Mouse (Mus musculus) kidney, adult 2 months (tissue): Measurements from ENCODE around the gene Ralgps1. TPM values are rescaled to one million over a fixed set of nuclear protein-coding genes. Genes with fewer than 3 reads are reported as not detected.
A peak's percentile ranks its signal among the peaks of the same experiment; 100 is the strongest.

Source experiments
- DNase-seq: peaks from one replicate; pipeline ENCODE4 v3.0.0; 2021
- H3K27ac ChIP-seq: fragments of 200-500 bp; 2 replicates; pipeline ENCODE4 v1.5.1; 2012; ENCODE audit warnings: low read depth, low read length, control low read depth, inconsistent platforms; ENCODE audit not compliant: insufficient read depth
- H3K27me3 ChIP-seq: fragments of 200-500 bp; replicated peaks from 2 replicates; pipeline ENCODE4 v1.6.1; 2012; ENCODE audit warnings: mild to moderate bottlenecking, moderate library complexity, low read length, inconsistent platforms; ENCODE audit not compliant: control insufficient read depth, insufficient read depth
- H3K36me3 ChIP-seq: fragments of 200-500 bp; 2 replicates; pipeline ENCODE4 v1.6.1; 2012; ENCODE audit warnings: mild to moderate bottlenecking, moderate library complexity, low read length, inconsistent platforms; ENCODE audit not compliant: control insufficient read depth, insufficient read depth
- H3K4me1 ChIP-seq: fragments of 200-500 bp; 2 replicates; pipeline ENCODE4 v1.6.1; 2011; ENCODE audit warnings: low read length; ENCODE audit not compliant: control insufficient read depth, insufficient read depth
- H3K4me3 ChIP-seq: fragments of 200-500 bp; 2 replicates; pipeline ENCODE4 v1.5.1; 2011; ENCODE audit warnings: mild to moderate bottlenecking, low read depth, low read length, control low read depth; ENCODE audit not compliant: insufficient read depth
- CTCF ChIP-seq: fragments of 200-500 bp; conservative IDR thresholded peaks from 2 replicates; pipeline ENCODE4 v1.5.1; 2011; ENCODE audit warnings: low read depth, mild to moderate bottlenecking, control low read depth, low read length, moderate library complexity, mixed read lengths; ENCODE audit not compliant: insufficient read depth, insufficient read length
- POLR2A ChIP-seq: fragments of 200-500 bp; IDR thresholded peaks from one replicate; pipeline ENCODE4 v1.6.1; 2011; ENCODE audit warnings: low read depth, low read length, control low read depth
- WGBS: fragments of 180-500 bp; shearing (Covaris S2); methylation state at CpG from one replicate; pipeline ENCODE4 v1.1.7; 2018; 5-methylcytosine and 5-hydroxymethylcytosine counted together
- polyA plus RNA-seq: library from polyadenylated mRNA; depleted of rRNA; stranded (reverse); fragments of >200 nt; gene quantifications from 2 replicates; pipeline ENCODE4 v1.2.3, GENCODE M21; 2012

Gene Ralgps1
- polyA plus RNA-seq, 1 experiment = 4.9 TPM

DNA sequence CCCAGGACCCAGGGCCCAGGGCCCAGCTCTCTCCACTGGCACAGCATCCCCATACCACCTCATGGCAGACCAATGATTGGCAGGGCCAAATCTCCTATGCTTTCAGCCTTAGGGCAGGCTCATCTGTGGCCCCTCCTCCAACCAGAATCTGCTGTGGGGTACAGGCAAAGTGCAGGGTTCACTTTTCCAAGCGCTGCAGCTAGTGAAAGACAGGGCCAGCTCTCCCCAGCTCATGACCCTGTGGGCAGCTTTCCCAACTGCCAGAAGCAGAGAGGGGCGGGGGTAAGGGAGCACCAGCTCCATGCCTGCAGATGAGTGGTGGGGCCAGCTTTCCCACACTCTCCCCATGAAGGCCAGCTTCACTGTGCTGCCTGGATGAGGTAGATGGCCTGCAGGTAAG, 160.4 kb downstream of the Ralgps1 start:
- 53% methylated on average over 2 of the region's 2 CpGs for WGBS
- peak; percentile 88 for DNase-seq
- TF ChIP-seq POLR2A (no peak), CTCF (no peak)

DNA sequence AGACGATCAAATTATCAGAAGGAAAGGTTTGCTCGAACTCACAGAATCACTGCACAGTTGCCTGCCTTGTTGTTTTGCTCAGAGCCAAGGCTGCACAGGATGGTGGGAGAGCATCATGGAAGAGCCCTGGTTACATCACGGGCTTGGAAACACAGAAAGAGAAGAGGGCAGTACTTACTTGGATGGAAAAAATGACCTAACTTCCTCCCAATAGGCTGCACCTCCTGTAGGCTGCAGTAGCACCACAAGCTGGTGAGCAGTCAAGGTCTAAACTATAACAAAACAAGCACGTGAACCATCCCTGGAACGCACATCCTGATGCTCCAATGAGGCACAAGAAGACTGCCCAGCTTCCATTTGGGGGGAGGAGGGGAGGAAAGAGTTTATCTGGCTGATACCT, 163.2 kb downstream of the Ralgps1 start:
- no peaks in the 10 kb centered on the region for H3K27me3 ChIP-seq
- no peak for DNase-seq
- H3K27ac ChIP-seq = no peak overlapping the region
- peaks cover 23% of the 10 kb centered on the region for H3K4me1 ChIP-seq
- 82% methylated on average over 5 of the region's 5 CpGs for WGBS
- H3K4me3 ChIP-seq = no peak overlapping the region
- no peak for TF ChIP-seq POLR2A
- no peak for TF ChIP-seq CTCF
- no peaks in the 10 kb centered on the region for H3K36me3 ChIP-seq

More for the DNA sequence above, 160.4 kb downstream of the Ralgps1 start:
- Histone ChIP-seq H3K36me3 (no peaks in the 10 kb centered on the region), H3K27me3 (no peaks in the 10 kb centered on the region), H3K4me1 (peaks cover 19% of the 10 kb centered on the region), H3K27ac (no peak overlapping the region), H3K4me3 (no peak overlapping the region)

DNA sequence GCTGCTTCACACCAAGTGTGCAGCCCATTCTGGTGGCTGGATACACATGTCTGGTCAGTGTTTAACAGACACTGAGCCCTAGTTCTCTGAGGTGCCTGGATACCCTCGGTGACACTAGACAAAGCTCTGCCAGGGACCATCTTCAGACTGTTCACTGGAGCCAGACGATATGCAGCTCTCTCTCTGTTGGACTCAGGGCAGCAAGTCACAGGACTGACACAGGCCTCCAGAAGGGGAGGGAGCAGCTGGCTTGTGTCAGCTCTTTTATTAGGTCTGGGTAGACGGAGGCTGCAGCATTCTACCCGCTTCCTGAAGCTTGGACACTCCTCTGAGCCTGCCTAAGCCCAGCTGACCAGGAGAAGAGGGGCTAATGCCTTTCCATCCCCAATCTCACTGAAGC, 164.2 kb downstream of the Ralgps1 start:
- no peaks in the 10 kb centered on the region for H3K36me3 ChIP-seq
- TF ChIP-seq POLR2A (no peak), CTCF (no peak)
- no peak overlapping the region for H3K4me3 ChIP-seq
- DNase-seq = peak; percentile 81
- no peaks in the 10 kb centered on the region for H3K27me3 ChIP-seq
- peaks cover 23% of the 10 kb centered on the region for H3K4me1 ChIP-seq
- WGBS = 30% methylated on average over 4 of the region's 4 CpGs
- H3K27ac ChIP-seq = no peak overlapping the region

DNA sequence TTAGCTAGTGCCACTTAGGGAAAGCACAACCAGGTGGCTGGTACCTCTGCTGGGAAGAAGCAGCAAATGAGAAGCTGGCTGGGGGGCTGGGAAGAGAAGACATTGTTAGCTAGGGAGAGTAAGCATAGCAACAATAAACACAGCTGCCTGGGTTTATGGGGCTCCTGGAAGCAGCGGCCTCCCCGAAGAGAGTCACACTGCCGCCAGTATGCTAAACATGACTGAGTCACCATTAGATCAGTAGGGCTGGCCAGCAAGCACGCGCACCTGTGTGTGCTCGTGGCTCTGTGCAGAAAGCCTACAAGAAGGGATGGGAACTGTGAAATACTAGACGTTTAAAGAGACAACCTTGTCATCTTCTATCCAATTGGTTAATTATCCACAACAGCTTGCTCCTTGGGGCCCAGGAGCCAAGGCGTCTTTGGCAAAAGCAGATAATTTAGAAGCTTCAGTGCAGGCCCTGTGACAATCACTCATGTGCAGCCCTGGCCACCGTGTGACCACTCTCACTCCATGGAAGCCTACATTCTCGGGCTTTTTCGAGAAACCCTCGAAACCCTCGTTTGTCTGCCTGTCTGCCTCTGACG, 165.3 kb downstream of the Ralgps1 start:
- 42% methylated on average over 14 of the region's 14 CpGs for WGBS
- H3K36me3 ChIP-seq = no peaks in the 10 kb centered on the region
- peak; percentile 64 for DNase-seq
- H3K27me3 ChIP-seq = no peaks in the 10 kb centered on the region
- no peak for TF ChIP-seq CTCF
- no peak for TF ChIP-seq POLR2A
- H3K4me3 ChIP-seq = no peak overlapping the region
- H3K27ac ChIP-seq = no peak overlapping the region
- peaks cover 25% of the 10 kb centered on the region for H3K4me1 ChIP-seq

DNA sequence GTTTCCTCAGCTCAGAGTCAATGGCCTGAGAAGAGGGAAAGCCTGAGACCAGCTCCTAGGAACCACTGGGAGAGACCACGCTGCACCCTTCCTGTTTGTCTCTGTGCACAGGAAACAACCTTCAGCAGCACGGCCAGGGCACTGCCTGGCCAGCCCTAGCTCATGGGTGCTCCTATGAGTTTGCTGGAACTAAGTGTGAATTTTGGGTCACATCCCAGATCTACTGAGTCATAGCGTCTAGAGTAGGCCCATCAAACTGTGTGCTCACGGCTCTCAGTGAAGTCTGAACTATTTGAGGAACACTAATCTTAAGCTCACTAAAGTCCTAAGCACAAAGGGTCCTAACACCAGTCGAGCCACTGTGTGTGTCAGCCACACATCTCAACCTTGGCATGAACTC, 166.3 kb downstream of the Ralgps1 start:
- no peak for DNase-seq
- Histone ChIP-seq H3K4me1 (peaks cover 34% of the 10 kb centered on the region), H3K36me3 (no peaks in the 10 kb centered on the region), H3K27ac (no peak overlapping the region), H3K4me3 (no peak overlapping the region), H3K27me3 (no peaks in the 10 kb centered on the region)
- WGBS = 69% methylated on average over 5 of the region's 5 CpGs
- TF ChIP-seq POLR2A (no peak), CTCF (no peak)

DNA sequence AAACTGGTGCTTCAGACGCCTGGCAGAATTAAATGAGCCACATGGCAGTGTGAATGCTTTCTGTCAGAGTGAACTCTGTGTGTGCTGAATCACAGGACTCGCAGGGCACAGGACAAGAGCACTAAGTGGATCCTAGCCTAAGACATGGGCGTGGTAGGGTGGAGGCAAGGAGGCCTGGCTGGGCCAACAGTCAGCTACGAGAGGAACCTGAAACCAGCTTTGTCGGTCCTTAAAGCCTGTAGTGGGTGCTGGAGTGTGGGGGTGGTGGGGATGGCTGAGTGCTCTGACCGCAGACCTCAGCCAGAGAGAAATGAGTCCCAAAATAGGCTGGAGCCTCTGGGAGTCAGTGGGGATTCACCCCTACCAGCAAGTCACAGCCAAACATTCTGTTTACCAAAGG, 168.0 kb downstream of the Ralgps1 start:
- H3K27ac ChIP-seq = no peak overlapping the region
- no peaks in the 10 kb centered on the region for H3K36me3 ChIP-seq
- WGBS = 71% methylated on average over 6 of the region's 6 CpGs
- peaks cover 38% of the 10 kb centered on the region for H3K4me1 ChIP-seq
- H3K4me3 ChIP-seq = no peak overlapping the region
- TF ChIP-seq CTCF (no peak), POLR2A (no peak)
- no peaks in the 10 kb centered on the region for H3K27me3 ChIP-seq
- no peak for DNase-seq

DNA sequence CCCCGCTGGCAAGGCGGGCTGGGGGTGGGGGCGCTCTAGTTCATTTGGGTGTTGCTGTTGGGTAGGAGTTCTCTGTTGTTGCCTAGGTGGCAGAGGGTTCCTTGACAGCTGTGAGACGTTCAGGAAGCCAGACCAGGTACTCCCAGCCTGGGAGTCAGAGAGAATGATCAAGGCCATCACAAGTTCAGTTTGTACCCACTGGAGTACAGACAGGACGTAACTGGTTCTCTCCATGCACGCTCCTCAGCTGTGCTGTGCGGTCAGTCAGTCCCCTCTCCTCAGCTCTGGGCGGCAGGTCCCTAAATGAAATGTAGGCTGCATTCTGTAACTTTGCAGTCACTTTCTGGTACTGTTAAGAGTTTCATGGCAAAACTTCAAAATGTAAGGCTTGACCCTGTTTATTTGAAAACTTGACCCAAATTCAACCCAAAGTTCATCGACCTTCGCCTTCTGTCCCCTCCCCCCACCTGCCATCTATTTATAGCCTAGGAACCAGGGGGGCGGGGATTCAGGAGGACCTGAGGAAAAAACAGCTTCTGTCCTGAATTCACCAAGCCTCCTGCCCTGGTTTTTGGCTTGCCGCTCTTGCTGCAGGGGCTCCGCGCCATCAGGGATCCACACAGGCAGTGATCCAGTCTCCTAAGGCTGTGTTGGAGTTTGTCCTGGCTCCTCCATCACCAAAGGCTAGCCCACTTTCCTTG, 170.8 kb downstream of the Ralgps1 start:
- DNase-seq = peak; percentile 86
- no peak for TF ChIP-seq CTCF
- Histone ChIP-seq H3K4me3 (no peak overlapping the region), H3K27me3 (no peaks in the 10 kb centered on the region), H3K27ac (no peak overlapping the region; the same call in 1 of the 2 replicates), H3K4me1 (peaks cover 22% of the 10 kb centered on the region), H3K36me3 (no peaks in the 10 kb centered on the region)
- 52% methylated on average over 14 of the region's 14 CpGs for WGBS
